Mouse (Mus musculus): ENCODE measurements around the gene Gdap2. TPM values are rescaled to one million over a fixed set of nuclear protein-coding genes. Genes with fewer than 3 reads are reported as not detected.

Gdap2 gene
- polyA plus RNA-seq, 1 experiment from 2014 or later = 41.2 TPM

DNA sequence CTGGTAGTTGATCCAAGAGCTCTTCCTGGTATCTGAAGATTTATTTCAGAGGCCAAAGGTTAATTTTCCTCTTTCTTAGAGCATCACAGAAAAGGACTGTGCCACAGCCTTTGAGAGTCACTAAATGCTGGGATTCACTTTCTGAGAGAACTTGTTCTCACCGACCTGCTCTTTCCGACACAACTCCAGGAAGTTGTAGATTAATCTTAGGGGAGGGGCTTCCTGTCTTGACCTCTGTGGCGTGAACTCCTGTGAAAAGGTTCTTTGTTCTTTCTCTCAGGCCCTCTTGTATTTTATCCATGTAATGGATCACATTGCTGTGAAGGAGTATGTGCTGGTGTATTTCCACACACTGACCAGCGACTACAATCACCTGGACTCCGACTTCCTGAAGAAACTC, 32.0 kb downstream of the Gdap2 start:
- Histone ChIP-seq H3K4me2 (no peak overlapping the region), H3K4me1 (replicated peaks) (no peaks in the 10 kb centered on the region), H3K36me3 (peaks cover 49% of the 10 kb centered on the region), H3K9ac (no peak overlapping the region), H3K27ac (replicated peaks) (no peak overlapping the region), H3K9me3 (no peaks in the 10 kb centered on the region), H3K27me3 (no peaks in the 10 kb centered on the region), H3K4me3 (no peak overlapping the region)
- no peak for ATAC-seq (ENCODE audit: low FRiP score, low read depth)
- WGBS = 58% methylated on average over 5 of the region's 5 CpGs

DNA sequence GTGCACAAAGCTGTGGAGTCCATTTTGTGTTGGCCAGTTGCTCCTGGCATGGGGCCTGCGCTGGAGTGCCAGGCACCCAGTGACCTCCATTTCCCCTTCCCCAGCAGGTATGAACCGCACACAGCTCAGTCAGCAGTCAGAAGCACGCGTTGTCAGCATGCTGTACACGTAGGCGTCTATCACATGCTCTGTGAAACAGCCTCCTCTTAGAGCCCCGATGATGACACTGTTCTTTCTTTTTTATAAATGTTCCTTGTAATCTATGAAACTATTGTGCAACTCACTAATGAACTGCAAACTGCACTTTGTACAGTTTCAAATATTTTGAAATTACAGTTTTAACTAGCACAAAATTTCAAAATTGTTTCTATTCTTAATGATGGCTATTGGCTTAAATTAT, 39.4 kb downstream of the Gdap2 start:
- H3K36me3 ChIP-seq = peaks cover 75% of the 10 kb centered on the region
- H3K4me2 ChIP-seq = no peak overlapping the region
- WGBS = 94% methylated on average over 7 of the region's 7 CpGs
- no peaks in the 10 kb centered on the region for H3K4me1 ChIP-seq (replicated peaks)
- H3K27me3 ChIP-seq = no peaks in the 10 kb centered on the region
- H3K27ac ChIP-seq (replicated peaks) = no peak overlapping the region
- H3K9ac ChIP-seq = no peak overlapping the region
- no peak for ATAC-seq (ENCODE audit: low FRiP score, low read depth)
- no peak overlapping the region for H3K4me3 ChIP-seq
- no peaks in the 10 kb centered on the region for H3K9me3 ChIP-seq

DNA sequence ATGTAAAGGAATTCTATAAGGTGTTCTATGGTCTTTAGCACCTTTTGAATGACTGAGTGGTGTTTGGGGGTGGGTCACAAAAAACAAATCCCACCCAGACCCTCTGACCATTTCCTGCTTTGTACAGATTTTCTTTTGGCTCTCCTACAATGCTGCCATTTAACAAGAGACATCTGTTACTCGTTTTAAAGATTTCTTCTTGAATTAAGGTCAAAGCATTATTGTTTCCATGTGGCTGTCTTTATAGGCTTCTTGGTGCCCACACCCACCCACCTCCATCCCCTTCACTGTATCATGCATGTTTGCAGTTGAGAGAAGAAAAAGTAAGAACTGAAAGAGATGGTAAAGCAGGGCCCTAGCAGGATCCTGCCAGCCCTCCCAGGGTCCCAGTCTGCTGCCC, 44.8 kb downstream of the Gdap2 start:
- Histone ChIP-seq H3K27ac (replicated peaks) (no peak overlapping the region), H3K4me3 (no peak overlapping the region), H3K4me2 (no peak overlapping the region), H3K9me3 (no peaks in the 10 kb centered on the region), H3K27me3 (no peaks in the 10 kb centered on the region), H3K9ac (no peak overlapping the region), H3K4me1 (replicated peaks) (no peaks in the 10 kb centered on the region), H3K36me3 (peaks cover 43% of the 10 kb centered on the region)
- 59% methylated on average over 1 of the region's 1 CpGs for WGBS
- no peak for ATAC-seq (ENCODE audit: low FRiP score, low read depth)

DNA sequence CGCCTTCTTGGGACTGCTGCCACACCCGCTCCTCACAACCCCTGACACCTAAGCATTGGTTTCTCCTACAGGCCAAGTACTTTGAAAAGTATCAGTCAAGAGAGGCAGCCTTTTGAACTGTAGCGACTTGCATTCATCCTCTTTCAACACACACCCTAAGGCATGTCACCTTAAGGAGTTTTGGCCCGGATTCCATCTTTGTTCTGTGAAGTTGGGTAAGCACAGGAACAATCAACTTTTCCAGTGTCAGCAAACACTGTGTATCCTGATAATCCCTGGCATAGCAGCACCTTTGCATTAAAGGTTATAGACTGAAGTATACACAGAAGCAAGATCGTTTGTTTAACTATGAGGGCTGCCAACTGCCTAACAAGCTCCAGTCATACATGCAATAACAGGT, 53.3 kb downstream of the Gdap2 start:
- Histone ChIP-seq H3K27me3 (no peaks in the 10 kb centered on the region), H3K27ac (replicated peaks) (no peak overlapping the region), H3K9me3 (no peaks in the 10 kb centered on the region), H3K9ac (no peak overlapping the region), H3K4me3 (no peak overlapping the region), H3K4me1 (replicated peaks) (no peaks in the 10 kb centered on the region), H3K4me2 (no peak overlapping the region), H3K36me3 (no peaks in the 10 kb centered on the region)
- WGBS = 93% methylated on average over 5 of the region's 5 CpGs
- ATAC-seq (ENCODE audit: low FRiP score, low read depth) = no peak

- Histone ChIP-seq H3K9ac (no peak overlapping the region), H3K36me3 (no peaks in the 10 kb centered on the region), H3K9me3 (no peaks in the 10 kb centered on the region), H3K27me3 (no peaks in the 10 kb centered on the region), H3K4me3 (no peak overlapping the region), H3K27ac (replicated peaks) (no peak overlapping the region), H3K4me2 (no peak overlapping the region), H3K4me1 (replicated peaks) (no peaks in the 10 kb centered on the region)
- no peak for ATAC-seq (ENCODE audit: low FRiP score, low read depth)
- WGBS = 89% methylated on average over 12 of the region's 12 CpGs
Observed at GRCm38 (mm10) chr3:100225326-100225959, 63.3 kb downstream of the Gdap2 start.

- Histone ChIP-seq H3K27me3 (no peaks in the 10 kb centered on the region), H3K9me3 (no peaks in the 10 kb centered on the region), H3K4me2 (no peak overlapping the region), H3K4me3 (no peak overlapping the region), H3K4me1 (replicated peaks) (no peaks in the 10 kb centered on the region), H3K36me3 (no peaks in the 10 kb centered on the region), H3K27ac (replicated peaks) (no peak overlapping the region), H3K9ac (no peak overlapping the region)
- no peak for ATAC-seq (ENCODE audit: low FRiP score, low read depth)
- WGBS = 71% methylated on average over 1 of the region's 1 CpGs
Observed at GRCm38 (mm10) chr3:100227509-100227908, 65.3 kb downstream of the Gdap2 start.

DNA sequence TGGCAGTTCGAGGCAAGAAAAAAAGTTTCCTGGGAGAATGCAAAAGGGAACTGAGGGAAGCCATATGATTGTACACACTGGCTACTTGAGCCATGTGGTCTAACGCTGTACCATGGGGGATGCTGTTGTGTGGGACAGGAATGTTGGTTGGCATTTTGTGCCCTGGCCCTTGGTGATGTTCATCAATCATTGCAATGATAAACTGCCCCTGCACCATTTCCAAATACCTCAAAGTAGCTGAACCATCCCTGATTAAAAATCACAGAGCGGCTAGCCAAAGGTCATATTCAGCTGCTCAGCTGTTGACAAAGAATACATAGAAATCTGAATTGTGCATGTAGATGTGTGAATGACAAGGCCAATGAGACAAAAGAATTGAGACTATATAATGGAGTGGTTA, 66.8 kb downstream of the Gdap2 start:
- no peak overlapping the region for H3K4me2 ChIP-seq
- no peaks in the 10 kb centered on the region for H3K36me3 ChIP-seq
- no peaks in the 10 kb centered on the region for H3K4me1 ChIP-seq (replicated peaks)
- no peak overlapping the region for H3K9ac ChIP-seq
- no peak for ATAC-seq (ENCODE audit: low FRiP score, low read depth)
- H3K27me3 ChIP-seq = no peaks in the 10 kb centered on the region
- H3K4me3 ChIP-seq = no peak overlapping the region
- H3K9me3 ChIP-seq = no peaks in the 10 kb centered on the region
- 68% methylated on average over 3 of the region's 3 CpGs for WGBS
- no peak overlapping the region for H3K27ac ChIP-seq (replicated peaks)

- Histone ChIP-seq H3K9me3 (no peaks in the 10 kb centered on the region), H3K27ac (replicated peaks) (no peak overlapping the region), H3K4me2 (no peak overlapping the region), H3K4me1 (replicated peaks) (no peaks in the 10 kb centered on the region), H3K27me3 (no peaks in the 10 kb centered on the region), H3K36me3 (no peaks in the 10 kb centered on the region), H3K4me3 (no peak overlapping the region), H3K9ac (no peak overlapping the region)
- ATAC-seq (ENCODE audit: low FRiP score, low read depth) = no peak
Observed at GRCm38 (mm10) chr3:100236725-100237436, 74.7 kb downstream of the Gdap2 start.

DNA sequence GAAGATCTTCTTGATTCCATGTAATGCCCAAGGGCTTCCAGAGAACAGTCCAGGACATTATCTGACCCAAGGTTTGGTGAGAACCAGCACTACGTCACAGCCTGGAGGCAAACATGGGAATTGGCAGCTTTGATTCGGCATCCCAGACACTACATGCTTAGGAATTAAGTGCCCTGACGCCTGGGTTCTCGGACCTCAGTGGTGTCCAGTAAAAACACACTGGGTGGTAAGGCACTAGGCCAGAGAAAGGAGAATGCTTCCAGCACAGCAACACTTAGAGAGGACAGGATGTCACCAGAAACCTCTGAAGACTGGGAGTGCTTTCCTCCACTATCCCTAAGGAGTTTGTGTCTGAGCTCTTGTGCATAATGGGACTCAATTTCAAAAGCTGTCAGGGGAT, 80.0 kb downstream of the Gdap2 start:
- no peaks in the 10 kb centered on the region for H3K4me1 ChIP-seq (replicated peaks)
- 86% methylated on average over 4 of the region's 4 CpGs for WGBS

DNA sequence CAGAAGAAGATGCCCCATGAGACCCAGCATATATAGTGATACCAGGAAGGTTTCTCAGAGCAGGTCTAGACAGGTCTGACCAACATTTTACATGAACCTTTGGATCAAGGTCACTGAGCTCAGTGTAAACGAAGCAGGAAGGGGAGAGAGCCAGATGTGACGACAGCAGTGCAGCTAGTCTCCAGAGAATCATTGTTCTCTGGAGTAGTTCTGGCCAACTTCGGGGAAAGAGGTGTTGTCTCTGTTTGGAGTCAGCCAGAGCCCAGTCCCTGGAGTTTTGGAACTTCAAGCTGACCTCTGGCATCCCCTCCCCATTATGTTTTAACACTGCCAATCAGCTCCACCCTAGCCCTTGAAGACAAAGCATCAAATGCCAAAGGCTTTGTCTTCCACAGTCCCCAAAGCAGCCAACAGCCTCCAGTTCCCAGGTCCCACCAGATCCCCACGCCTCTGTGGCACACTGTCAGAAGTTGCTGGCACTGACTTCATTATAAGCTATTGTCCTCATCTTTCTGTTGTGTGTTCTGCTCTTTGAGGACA, 84.2 kb downstream of the Gdap2 start:
- WGBS = 50% methylated on average over 4 of the region's 4 CpGs
- no peaks in the 10 kb centered on the region for H3K36me3 ChIP-seq
- ATAC-seq (ENCODE audit: low FRiP score, low read depth) = no peak
- H3K9ac ChIP-seq = no peak overlapping the region
- no peak overlapping the region for H3K27ac ChIP-seq (replicated peaks)
- H3K27me3 ChIP-seq = no peaks in the 10 kb centered on the region
- no peak overlapping the region for H3K4me2 ChIP-seq
- H3K4me3 ChIP-seq = no peak overlapping the region
- no peaks in the 10 kb centered on the region for H3K4me1 ChIP-seq (replicated peaks)
- H3K9me3 ChIP-seq = no peaks in the 10 kb centered on the region

More for the DNA sequence above, 80.0 kb downstream of the Gdap2 start:
- H3K9ac ChIP-seq = no peak overlapping the region
- H3K4me3 ChIP-seq = no peak overlapping the region
- H3K4me2 ChIP-seq = no peak overlapping the region
- ATAC-seq (ENCODE audit: low FRiP score, low read depth) = no peak
- no peaks in the 10 kb centered on the region for H3K36me3 ChIP-seq
- H3K27ac ChIP-seq (replicated peaks) = no peak overlapping the region
- H3K27me3 ChIP-seq = no peaks in the 10 kb centered on the region
- H3K9me3 ChIP-seq = no peaks in the 10 kb centered on the region
